Mouse (Mus musculus): ENCODE results near the gene Asb1. TPM values are rescaled to one million over a fixed set of nuclear protein-coding genes. Genes with fewer than 3 reads are reported as not detected.

Gene Asb1
- total RNA-seq, 4 experiments from 2014 or later, result 34.7 to 38.2 (median 36.4) TPM

GRCm38 (mm10) chr1:91543974-91544373 is 3.6 kb downstream of the Asb1 start:
- no peak for DNase-seq (ENCODE audit: low spot score in 2 of 2)

- no peak for DNase-seq (ENCODE audit: low spot score in 2 of 2)
Measured at GRCm38 (mm10) chr1:91545226-91545625, 4.9 kb downstream of the Asb1 start.

GRCm38 (mm10) chr1:91547567-91547966 is 7.2 kb downstream of the Asb1 start:
- DNase-seq (ENCODE audit: low spot score in 2 of 2), result no peak

GRCm38 (mm10) chr1:91549073-91549472 is 8.7 kb downstream of the Asb1 start:
- no peak for DNase-seq (ENCODE audit: low spot score in 2 of 2)

GRCm38 (mm10) chr1:91557099-91557498 is 16.8 kb downstream of the Asb1 start:
- DNase-seq (ENCODE audit: low spot score in 2 of 2), result no peak

- no peak for DNase-seq (ENCODE audit: low spot score in 2 of 2)
Measured at GRCm38 (mm10) chr1:91561226-91561625, 20.9 kb downstream of the Asb1 start.

GRCm38 (mm10) chr1:91562977-91563590 is 22.7 kb downstream of the Asb1 start:
- no peak for DNase-seq (ENCODE audit: low spot score in 2 of 2)

GRCm38 (mm10) chr1:91564004-91564403 is 23.7 kb downstream of the Asb1 start:
- DNase-seq (ENCODE audit: low spot score in 2 of 2), result no peak

GRCm38 (mm10) chr1:91564598-91564997 is 24.3 kb downstream of the Asb1 start:
- no peak for DNase-seq (ENCODE audit: low spot score in 2 of 2)

- no peak for DNase-seq (ENCODE audit: low spot score in 2 of 2)
Measured at GRCm38 (mm10) chr1:91567269-91567668, 26.9 kb downstream of the Asb1 start.

- no peak for DNase-seq (ENCODE audit: low spot score in 2 of 2)
Measured at GRCm38 (mm10) chr1:91572458-91572857, 32.1 kb downstream of the Asb1 start.

- peak; percentile 30 to 47 for DNase-seq (ENCODE audit: low spot score in 2 of 2)
Measured at GRCm38 (mm10) chr1:91574208-91574607, 33.9 kb downstream of the Asb1 start.

- no peak for DNase-seq (ENCODE audit: low spot score in 2 of 2)
Measured at GRCm38 (mm10) chr1:91577883-91578517, 37.7 kb downstream of the Asb1 start.

GRCm38 (mm10) chr1:91580503-91580902 is 40.2 kb downstream of the Asb1 start:
- no peak for DNase-seq (ENCODE audit: low spot score in 2 of 2)

GRCm38 (mm10) chr1:91581206-91581605 is 40.9 kb downstream of the Asb1 start:
- DNase-seq (ENCODE audit: low spot score in 2 of 2), result no peak

GRCm38 (mm10) chr1:91584969-91585835 is 44.9 kb downstream of the Asb1 start:
- no peak for DNase-seq (ENCODE audit: low spot score in 2 of 2)

- DNase-seq (ENCODE audit: low spot score in 2 of 2), result no peak
Measured at GRCm38 (mm10) chr1:91589738-91590137, 49.4 kb downstream of the Asb1 start.

GRCm38 (mm10) chr1:91595521-91596020 is 55.2 kb downstream of the Asb1 start:
- no peak for DNase-seq (ENCODE audit: low spot score in 2 of 2)

- no peak for DNase-seq (ENCODE audit: low spot score in 2 of 2)
Measured at GRCm38 (mm10) chr1:91597611-91598010, 57.3 kb downstream of the Asb1 start.

GRCm38 (mm10) chr1:91600671-91601361 is 60.5 kb downstream of the Asb1 start:
- peak; percentile 60 to 67 for DNase-seq (ENCODE audit: low spot score in 2 of 2)

- DNase-seq (ENCODE audit: low spot score in 2 of 2), result no peak
Measured at GRCm38 (mm10) chr1:91601362-91602096, 61.2 kb downstream of the Asb1 start.

All from layer of hippocampus, adult 8-10 months (tissue).